Mouse (Mus musculus): ENCODE data around the gene Pth1r.

- TF ChIP-seq CTCF (IDR thresholded peaks at IDR 0.05; ENCODE audit: control insufficient read depth, insufficient read depth, insufficient read length): no peak
- no peak for TF ChIP-seq MYOD1 (IDR thresholded peaks at IDR 0.05; ENCODE audit: control insufficient read depth, insufficient read length, low read depth)
- no peak for TF ChIP-seq MAX (IDR thresholded peaks at IDR 0.05)
- no peak for TF ChIP-seq USF1 (IDR thresholded peaks at IDR 0.05; ENCODE audit: low read depth)
Measured at GRCm38 (mm10) chr9:110778100-110778499, 31.2 kb upstream of the Pth1r start.

All from C2C12 (cell line).